Mouse (Mus musculus): ENCODE results near the gene Agtpbp1. TPM values are rescaled to one million over a fixed set of nuclear protein-coding genes. Genes with fewer than 3 reads are reported as not detected.

Agtpbp1 gene
- 43.7 and 51.6 TPM in 2 replicates for polyA plus RNA-seq (2015; fragmentation: Nextera tagmentation; extraction: Ambion mirVana)

DNA sequence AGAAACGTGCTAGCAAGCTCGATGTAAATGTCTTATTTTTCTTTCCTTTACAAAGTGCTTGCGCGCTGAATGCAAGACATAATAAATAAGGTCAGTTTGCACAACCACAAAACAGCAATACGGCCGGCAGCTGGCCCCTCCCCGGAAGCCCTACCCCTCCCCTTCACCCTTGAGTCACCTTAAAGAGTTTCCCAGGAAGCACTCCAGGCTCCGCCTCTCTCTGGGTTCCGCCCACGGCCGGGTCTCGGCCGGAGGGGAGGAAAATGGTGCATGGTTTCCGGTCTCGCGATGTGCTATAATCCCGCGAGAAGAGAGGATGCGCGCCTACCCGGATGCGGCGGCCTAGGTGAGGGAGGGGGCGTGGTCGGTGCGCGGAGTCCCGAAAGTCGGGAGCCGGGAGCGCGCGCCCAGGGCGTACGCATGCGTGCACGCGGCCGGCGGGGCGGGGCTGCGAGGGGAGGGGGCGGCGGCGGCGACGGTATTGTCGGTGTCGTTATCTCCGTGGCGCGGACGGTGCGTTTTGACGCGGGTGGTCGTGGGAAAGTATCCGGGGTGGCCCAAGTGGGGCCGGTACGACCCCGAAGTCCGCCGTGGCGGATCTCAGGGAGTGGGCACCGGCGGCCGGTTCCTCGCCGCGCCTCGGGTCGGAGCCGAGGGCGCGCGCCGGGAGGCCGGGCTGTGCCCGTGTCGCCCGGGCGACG lies at the start of gene Agtpbp1, which contains the start of gene Naa35:
TSS of gene Agtpbp1 (minus strand) at position 281 of the 701 bp plus-strand sequence.
TSS of gene Naa35 (plus strand) at position 313 of the 701 bp plus-strand sequence.
- peak; percentile 97 for ATAC-seq
- H3K4me3 ChIP-seq (replicated peaks): peak within 1 kb of the TSS; percentile 95
- peak within 1 kb of the TSS; percentile 85 for H3K27ac ChIP-seq
- no peaks in the 10 kb centered on the region for H3K27me3 ChIP-seq
- peaks cover 37% of the 10 kb centered on the region for H3K4me1 ChIP-seq (replicated peaks)
- under 1% methylated on average over 62 of the region's 83 CpGs for WGBS
- no peaks in the 10 kb centered on the region for H3K9me3 ChIP-seq
- H3K36me3 ChIP-seq: peaks cover 16% of the 10 kb centered on the region
- H3K4me2 ChIP-seq (replicated peaks): peak within 1 kb of the TSS; percentile 91
- peak within 1 kb of the TSS; percentile 96 for H3K9ac ChIP-seq (replicated peaks)

DNA sequence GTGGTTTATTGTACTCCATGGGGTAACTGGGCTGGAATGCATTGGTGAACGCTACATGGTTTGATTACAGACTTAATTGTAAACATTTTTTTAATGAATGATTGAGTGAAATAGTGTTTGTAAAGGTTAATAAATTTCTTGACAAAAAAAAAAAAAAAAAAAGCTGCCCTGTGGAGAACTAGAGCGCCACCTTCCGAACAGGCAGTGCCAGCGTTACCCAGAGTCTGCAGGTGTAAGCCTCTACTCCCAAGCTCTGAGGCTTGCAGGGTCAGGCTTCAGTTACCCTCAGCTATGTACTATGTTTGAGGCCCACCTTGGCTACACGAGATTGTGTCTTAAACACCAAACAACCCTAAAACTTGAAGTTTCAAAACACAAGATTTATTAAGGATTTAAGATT lies 49.6 kb upstream of the Agtpbp1 start:
- ATAC-seq: no peak
- no peaks in the 10 kb centered on the region for H3K27me3 ChIP-seq
- H3K9me3 ChIP-seq: no peaks in the 10 kb centered on the region
- H3K9ac ChIP-seq (replicated peaks): no peak overlapping the region
- peaks cover 96% of the 10 kb centered on the region for H3K36me3 ChIP-seq
- H3K4me1 ChIP-seq (replicated peaks): no peaks in the 10 kb centered on the region
- H3K4me3 ChIP-seq (replicated peaks): no peak overlapping the region
- 79% methylated on average over 5 of the region's 5 CpGs for WGBS
- H3K4me2 ChIP-seq (replicated peaks): no peak overlapping the region
- no peak overlapping the region for H3K27ac ChIP-seq

DNA sequence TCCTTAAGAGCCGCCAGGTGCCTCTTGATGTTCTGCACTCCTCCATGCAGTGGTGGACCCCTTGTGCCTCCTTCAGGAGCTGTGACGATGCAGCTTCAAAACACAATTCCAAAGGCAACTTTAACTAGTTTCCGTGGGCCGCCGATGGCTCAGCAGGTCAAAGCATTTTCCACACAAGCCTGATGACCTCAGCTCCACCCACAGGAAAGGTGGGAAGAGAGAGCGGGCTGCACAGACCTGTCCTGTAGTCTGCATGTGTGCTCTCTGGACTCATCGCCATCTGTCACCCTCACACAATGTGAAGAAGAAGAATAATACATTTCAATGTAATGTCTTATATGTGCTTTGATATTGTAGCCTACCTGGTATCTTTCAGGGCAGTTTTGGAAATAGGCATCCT lies 41.7 kb upstream of the Agtpbp1 start:
- Histone ChIP-seq H3K9me3 (no peaks in the 10 kb centered on the region), H3K9ac (replicated peaks) (no peak overlapping the region), H3K36me3 (peaks cover 87% of the 10 kb centered on the region), H3K4me1 (replicated peaks) (no peaks in the 10 kb centered on the region), H3K27ac (no peak overlapping the region), H3K27me3 (no peaks in the 10 kb centered on the region), H3K4me3 (replicated peaks) (no peak overlapping the region), H3K4me2 (replicated peaks) (no peak overlapping the region)
- WGBS: 93% methylated on average over 7 of the region's 7 CpGs
- no peak for ATAC-seq

DNA sequence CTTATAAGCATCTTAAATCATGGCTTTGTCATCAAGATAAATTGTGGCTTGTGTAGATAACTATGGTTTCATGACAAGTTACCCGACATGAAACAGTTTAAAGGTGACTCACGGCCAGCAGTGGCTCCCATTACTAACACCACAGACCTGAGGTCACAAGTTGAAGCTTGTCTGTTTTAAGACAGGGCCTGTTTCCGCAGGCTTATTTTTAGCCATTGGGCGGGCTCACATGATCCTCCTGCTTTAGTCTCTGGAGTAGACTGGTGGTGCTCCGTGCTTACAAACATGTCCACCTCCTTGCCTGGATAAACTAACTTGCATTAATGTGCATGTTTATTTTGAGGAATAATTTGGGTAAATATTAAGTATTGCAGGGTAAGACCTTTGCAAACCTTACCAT lies 39.9 kb upstream of the Agtpbp1 start:
- no peak overlapping the region for H3K27ac ChIP-seq
- peaks cover 87% of the 10 kb centered on the region for H3K36me3 ChIP-seq
- H3K4me1 ChIP-seq (replicated peaks): no peaks in the 10 kb centered on the region
- H3K27me3 ChIP-seq: no peaks in the 10 kb centered on the region
- WGBS: 92% methylated on average over 5 of the region's 5 CpGs
- H3K4me2 ChIP-seq (replicated peaks): no peak overlapping the region
- H3K9me3 ChIP-seq: no peaks in the 10 kb centered on the region
- H3K4me3 ChIP-seq (replicated peaks): no peak overlapping the region
- no peak overlapping the region for H3K9ac ChIP-seq (replicated peaks)
- no peak for ATAC-seq

DNA sequence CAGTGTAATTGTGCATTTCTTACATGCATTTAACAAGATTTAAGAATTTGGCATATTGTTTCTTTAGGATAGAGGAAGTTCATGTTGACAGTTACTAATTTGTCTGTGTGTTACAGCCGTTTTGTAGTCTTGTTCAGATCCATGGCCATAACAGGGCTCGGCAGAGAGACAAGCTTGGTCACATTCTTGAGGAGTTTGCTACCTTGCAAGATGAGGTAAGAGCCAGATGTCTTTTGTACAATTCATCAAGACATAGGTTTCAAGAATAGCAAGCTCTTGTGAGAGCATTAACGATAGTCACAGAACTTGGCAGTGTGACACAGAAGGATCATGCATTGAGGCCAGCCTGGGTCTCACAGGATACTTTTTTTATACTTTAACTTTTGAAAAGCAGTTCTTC lies 39.4 kb upstream of the Agtpbp1 start:
- no peak for ATAC-seq
- H3K27me3 ChIP-seq: no peaks in the 10 kb centered on the region
- H3K4me3 ChIP-seq (replicated peaks): no peak overlapping the region
- no peaks in the 10 kb centered on the region for H3K4me1 ChIP-seq (replicated peaks)
- H3K27ac ChIP-seq: no peak overlapping the region
- 93% methylated on average over 3 of the region's 3 CpGs for WGBS
- peaks cover 84% of the 10 kb centered on the region for H3K36me3 ChIP-seq
- no peaks in the 10 kb centered on the region for H3K9me3 ChIP-seq
- H3K9ac ChIP-seq (replicated peaks): no peak overlapping the region
- H3K4me2 ChIP-seq (replicated peaks): no peak overlapping the region

DNA sequence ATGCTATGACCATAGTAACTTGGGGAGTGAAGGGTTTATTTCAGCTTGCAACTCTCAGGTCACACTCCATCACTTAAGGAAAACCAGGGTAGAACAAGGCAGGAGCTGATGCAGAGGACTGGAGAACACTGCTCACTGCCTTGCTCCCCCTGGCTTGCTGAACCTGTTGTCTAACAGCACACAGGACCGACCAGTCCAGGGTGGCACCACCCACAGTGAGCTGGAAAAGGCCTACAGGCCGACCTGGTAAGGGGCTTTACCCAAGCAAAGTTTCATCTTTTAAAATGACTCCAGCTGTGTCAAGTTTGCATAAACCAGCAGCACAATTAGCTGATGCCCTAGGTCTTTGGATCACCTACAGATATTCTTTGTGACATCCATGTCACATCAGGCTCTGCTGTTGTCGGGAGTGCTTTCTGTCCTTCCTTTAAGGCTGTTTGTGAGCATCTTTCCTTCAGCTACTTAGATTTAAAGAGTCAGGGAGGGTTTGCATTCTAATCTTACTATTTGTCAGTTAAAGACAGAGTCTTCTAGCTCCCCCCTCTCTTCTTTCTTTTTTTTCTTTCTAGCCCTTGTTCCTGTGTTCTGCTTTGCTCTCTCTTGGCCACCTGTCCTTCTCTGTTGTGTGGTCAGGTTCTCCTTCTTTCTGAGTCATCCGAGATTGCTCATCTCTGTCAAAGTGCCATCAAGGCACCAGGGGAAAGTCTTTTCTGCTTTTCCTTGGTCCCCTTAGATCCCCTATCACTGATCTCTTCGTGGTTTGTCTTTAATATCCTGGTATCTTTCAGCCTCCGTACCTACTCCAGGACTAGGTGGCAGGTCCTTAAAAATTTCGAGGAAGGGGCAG lies 36.8 kb upstream of the Agtpbp1 start:
- ATAC-seq: no peak
- 93% methylated on average over 7 of the region's 7 CpGs for WGBS
- Histone ChIP-seq H3K4me3 (replicated peaks) (no peak overlapping the region), H3K9ac (replicated peaks) (no peak overlapping the region), H3K4me1 (replicated peaks) (no peaks in the 10 kb centered on the region), H3K27me3 (no peaks in the 10 kb centered on the region), H3K4me2 (replicated peaks) (no peak overlapping the region), H3K27ac (no peak overlapping the region), H3K9me3 (no peaks in the 10 kb centered on the region), H3K36me3 (peaks cover 85% of the 10 kb centered on the region)

DNA sequence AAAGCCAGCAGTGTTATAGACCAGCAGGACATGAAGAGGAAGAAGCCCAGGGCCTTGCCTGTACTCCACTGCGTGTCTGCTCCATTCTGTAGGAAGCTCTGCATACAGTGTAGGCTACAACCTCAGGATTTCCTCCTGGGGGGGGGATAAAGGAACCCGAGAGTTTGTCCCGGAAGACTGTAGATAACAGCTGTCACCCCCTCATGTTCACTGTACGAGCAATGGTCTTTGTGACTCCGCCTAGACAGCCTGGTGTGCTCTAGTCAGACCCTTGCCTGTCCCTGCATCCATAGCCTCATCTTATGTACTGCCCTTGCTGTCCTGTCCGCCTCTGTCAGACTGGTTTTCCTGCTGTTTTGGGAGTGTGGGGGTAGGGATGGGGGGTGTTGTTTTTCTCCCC lies 33.4 kb upstream of the Agtpbp1 start:
- H3K4me3 ChIP-seq (replicated peaks): no peak overlapping the region
- H3K36me3 ChIP-seq: peaks cover 78% of the 10 kb centered on the region
- WGBS: 96% methylated on average over 6 of the region's 6 CpGs
- no peak overlapping the region for H3K9ac ChIP-seq (replicated peaks)
- H3K27me3 ChIP-seq: no peaks in the 10 kb centered on the region
- no peaks in the 10 kb centered on the region for H3K4me1 ChIP-seq (replicated peaks)
- H3K9me3 ChIP-seq: no peaks in the 10 kb centered on the region
- no peak overlapping the region for H3K27ac ChIP-seq
- no peak overlapping the region for H3K4me2 ChIP-seq (replicated peaks)
- ATAC-seq: no peak

DNA sequence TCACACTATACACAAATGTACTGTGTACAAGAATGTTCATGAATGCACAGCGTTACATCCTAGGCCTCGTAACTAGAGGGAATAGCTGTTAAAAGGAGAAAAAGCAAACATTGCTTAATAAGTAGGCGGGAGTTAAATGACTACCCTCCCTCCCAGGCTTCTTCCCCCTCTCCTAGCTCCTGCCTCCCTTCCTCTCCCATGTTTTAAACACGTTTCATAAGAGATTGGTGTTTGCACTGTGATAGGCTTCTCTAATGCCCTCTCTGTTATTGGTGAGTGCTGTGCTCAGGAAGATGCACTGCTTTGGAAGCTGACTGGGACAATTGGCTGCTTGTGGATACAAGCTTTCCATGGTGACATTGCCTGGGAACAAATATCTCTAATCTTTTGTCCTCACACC lies 30.5 kb upstream of the Agtpbp1 start:
- 86% methylated on average over 4 of the region's 4 CpGs for WGBS
- Histone ChIP-seq H3K36me3 (peaks cover 77% of the 10 kb centered on the region), H3K4me2 (replicated peaks) (no peak overlapping the region), H3K4me3 (replicated peaks) (no peak overlapping the region), H3K9me3 (no peaks in the 10 kb centered on the region), H3K27me3 (no peaks in the 10 kb centered on the region), H3K4me1 (replicated peaks) (no peaks in the 10 kb centered on the region), H3K9ac (replicated peaks) (no peak overlapping the region), H3K27ac (no peak overlapping the region)
- no peak for ATAC-seq

DNA sequence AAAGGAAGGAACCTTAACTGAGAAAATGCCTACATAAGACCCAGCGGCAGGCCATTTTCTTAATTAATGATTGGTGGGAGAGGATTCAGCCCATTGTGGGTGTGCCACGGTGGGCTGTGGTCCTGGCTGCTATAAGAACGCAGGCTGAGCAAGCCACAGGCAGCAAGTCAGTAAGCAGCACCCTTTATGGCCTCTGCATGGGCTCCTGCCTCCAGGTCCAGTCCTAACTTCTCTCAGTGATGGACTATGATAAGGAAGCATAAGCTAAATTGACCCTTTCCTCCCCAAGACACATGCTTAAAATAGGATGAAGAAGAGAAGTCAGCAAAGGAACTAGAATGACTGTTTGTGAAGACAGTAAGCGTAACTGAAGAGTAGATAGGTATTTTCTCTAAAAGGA lies 30.1 kb upstream of the Agtpbp1 start:
- ATAC-seq: no peak
- no peaks in the 10 kb centered on the region for H3K4me1 ChIP-seq (replicated peaks)
- H3K9ac ChIP-seq (replicated peaks): no peak overlapping the region
- no peaks in the 10 kb centered on the region for H3K9me3 ChIP-seq
- no peak overlapping the region for H3K4me3 ChIP-seq (replicated peaks)
- H3K4me2 ChIP-seq (replicated peaks): no peak overlapping the region
- 92% methylated on average over 4 of the region's 4 CpGs for WGBS
- H3K27ac ChIP-seq: no peak overlapping the region
- H3K36me3 ChIP-seq: peaks cover 77% of the 10 kb centered on the region
- H3K27me3 ChIP-seq: no peaks in the 10 kb centered on the region

DNA sequence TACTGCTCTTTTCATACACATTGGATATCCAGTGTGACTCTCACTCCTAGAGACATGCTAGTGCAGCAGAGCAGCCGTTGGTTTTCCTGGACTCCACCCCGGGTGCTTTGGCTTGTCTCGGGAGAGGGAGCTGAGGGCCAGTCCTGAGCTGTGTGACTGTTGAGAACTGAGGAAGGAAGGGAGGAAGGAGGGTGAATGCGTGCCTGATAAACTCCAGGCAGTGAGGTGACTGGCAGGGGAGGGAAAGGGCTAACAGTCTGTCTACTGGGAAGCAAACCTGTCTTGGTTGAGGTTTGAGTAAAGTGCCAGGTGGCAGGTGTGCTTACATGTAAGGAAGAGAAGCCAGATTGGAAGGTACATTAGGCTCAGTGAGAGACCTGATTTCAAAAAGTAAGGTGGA lies 28.8 kb upstream of the Agtpbp1 start:
- ATAC-seq: no peak
- Histone ChIP-seq H3K4me2 (replicated peaks) (no peak overlapping the region), H3K27ac (no peak overlapping the region), H3K36me3 (peaks cover 81% of the 10 kb centered on the region), H3K4me3 (replicated peaks) (no peak overlapping the region), H3K4me1 (replicated peaks) (no peaks in the 10 kb centered on the region), H3K9me3 (no peaks in the 10 kb centered on the region), H3K9ac (replicated peaks) (no peak overlapping the region), H3K27me3 (no peaks in the 10 kb centered on the region)
- WGBS: 88% methylated on average over 4 of the region's 4 CpGs

DNA sequence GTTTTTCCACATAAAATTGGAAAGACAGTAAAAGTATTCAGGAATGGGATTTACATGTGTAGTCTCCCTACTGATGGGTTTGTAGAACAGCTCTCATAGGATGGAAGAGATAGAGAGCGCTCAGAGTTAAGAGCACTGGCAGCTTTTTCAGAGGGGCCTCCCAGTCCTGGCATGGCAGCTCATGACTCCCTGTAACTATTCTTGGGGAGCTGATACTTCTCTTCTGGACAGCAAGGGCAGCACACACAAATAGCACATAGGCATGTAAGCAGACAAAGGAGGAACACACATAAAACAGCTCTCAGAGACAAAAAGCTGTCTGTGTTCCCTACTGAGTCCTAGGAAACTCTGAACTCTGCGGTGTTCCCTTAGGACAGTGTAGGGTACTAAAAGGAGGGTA lies 25.4 kb upstream of the Agtpbp1 start:
- 97% methylated on average over 2 of the region's 2 CpGs for WGBS
- no peak overlapping the region for H3K9ac ChIP-seq (replicated peaks)
- peaks cover 85% of the 10 kb centered on the region for H3K36me3 ChIP-seq
- H3K27me3 ChIP-seq: no peaks in the 10 kb centered on the region
- no peak overlapping the region for H3K4me3 ChIP-seq (replicated peaks)
- no peak overlapping the region for H3K4me2 ChIP-seq (replicated peaks)
- H3K4me1 ChIP-seq (replicated peaks): no peaks in the 10 kb centered on the region
- H3K9me3 ChIP-seq: no peaks in the 10 kb centered on the region
- ATAC-seq: no peak
- H3K27ac ChIP-seq: no peak overlapping the region

DNA sequence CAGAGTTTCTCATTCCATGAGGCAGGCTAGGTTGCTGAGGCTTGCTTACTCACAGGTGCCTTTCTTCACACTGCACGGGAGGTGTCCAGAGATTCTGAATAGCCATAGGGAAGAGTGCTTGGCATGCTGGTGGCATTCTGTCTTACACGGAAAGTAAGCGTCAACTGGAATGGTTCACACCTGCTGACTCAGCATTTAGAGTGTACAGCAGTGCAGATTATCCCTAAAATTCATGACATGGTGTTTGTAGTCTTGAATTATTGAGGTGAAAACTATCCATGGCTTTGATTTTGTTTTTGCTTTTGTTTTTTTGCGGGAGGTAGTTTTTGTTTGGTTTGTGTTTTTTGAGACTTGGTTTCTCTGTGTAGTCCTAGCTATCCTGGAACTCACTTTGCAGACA lies 24.9 kb upstream of the Agtpbp1 start:
- WGBS: 92% methylated on average over 4 of the region's 4 CpGs
- Histone ChIP-seq H3K27ac (no peak overlapping the region), H3K9me3 (no peaks in the 10 kb centered on the region), H3K4me1 (replicated peaks) (no peaks in the 10 kb centered on the region), H3K27me3 (no peaks in the 10 kb centered on the region), H3K4me2 (replicated peaks) (no peak overlapping the region), H3K9ac (replicated peaks) (no peak overlapping the region), H3K4me3 (replicated peaks) (no peak overlapping the region), H3K36me3 (peaks cover 85% of the 10 kb centered on the region)
- no peak for ATAC-seq
